Mouse (Mus musculus) frontal cortex, adult (tissue): Measurements from ENCODE around the gene Pcsk2.

Experiments used
- ATAC-seq: cut with Nextera tagmentation; 2 replicates; pipeline ENCODE4 v1.9.2; 2017; ENCODE audit warnings: mild to moderate bottlenecking, moderate library complexity, mixed read lengths; ENCODE audit not compliant: low TSS enrichment

Pcsk2 gene

DNA sequence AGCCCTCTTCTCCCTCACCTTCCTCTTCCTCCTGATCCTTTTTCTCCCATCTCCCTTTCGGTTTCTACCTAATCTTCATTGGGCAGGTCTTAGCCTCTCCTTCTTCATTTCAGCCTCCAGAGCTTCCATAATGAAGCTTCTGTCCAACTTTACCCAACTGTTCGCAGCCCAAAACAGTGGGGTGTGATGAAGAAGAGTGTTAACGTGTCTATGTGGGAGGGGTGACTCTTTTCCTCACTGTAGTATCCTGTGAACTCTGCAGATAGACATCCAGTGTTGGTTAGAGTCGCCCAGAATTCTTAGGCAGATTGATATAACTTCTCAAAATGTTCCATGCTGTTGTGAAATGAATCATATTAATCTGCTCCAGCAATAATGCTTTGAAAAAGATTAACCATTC lies 98.4 kb downstream of the Pcsk2 start:
- peak; percentile 48 for ATAC-seq

DNA sequence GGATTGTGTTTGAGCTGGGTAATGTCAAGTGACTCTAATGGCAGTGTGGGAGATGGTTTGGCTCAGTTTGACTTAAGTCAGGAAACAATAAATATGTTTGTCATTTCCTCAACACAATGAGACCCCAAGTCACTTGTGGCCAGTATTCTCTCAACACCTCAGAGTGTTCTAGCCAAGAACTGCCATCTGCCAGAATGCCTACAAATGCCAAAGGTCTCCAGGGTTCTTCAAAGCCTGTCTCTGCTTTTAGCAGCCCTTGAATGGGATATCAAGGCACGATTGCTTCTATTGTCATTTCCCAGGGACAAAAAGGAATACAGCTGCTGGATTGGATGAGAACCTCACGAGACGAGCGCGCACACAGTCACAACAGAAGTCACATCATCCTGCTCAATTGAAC lies 100.0 kb downstream of the Pcsk2 start:
- no peak for ATAC-seq

DNA sequence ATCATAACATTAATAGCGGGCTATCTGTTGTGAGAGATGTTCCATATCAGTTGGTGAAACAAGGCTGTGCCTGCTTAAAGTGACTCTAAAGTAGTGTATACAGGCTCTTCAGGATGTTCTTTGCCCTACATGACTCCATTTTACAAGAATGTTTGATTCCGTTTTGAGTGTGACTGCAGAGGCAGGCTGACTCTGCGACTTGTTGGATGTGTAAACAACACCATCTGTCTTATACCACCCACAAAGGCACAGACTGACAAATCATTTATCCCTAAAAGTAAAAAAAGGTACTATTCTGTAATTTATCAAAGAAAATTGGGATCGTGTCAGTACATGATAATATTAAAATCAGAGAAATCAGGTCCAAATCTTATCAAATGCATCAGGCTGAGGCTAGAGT lies 108.7 kb downstream of the Pcsk2 start:
- ATAC-seq = 0 out of 2 replicates have a peak, but pooled peaks have one; percentile 20

DNA sequence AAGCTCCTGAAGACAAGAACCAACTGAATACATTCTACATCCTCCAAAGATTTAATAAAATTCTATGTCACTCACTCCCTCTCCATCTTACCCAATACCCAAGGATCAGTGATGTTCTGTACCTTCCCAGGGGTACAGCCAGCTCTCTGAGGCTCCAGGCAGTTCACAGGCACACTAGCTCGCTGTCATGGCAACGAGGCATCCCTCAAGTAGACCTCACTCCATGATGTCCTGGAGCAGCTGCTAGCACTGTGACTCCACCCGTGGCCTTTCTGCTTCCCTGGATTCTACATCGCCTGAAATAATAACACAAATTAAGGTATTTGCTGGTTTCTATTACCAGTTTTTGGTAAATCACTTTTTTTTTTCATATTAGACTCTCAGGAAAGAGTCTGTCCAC lies 111.0 kb downstream of the Pcsk2 start:
- peak; percentile 31; the same call in 1 of the 2 replicates for ATAC-seq

DNA sequence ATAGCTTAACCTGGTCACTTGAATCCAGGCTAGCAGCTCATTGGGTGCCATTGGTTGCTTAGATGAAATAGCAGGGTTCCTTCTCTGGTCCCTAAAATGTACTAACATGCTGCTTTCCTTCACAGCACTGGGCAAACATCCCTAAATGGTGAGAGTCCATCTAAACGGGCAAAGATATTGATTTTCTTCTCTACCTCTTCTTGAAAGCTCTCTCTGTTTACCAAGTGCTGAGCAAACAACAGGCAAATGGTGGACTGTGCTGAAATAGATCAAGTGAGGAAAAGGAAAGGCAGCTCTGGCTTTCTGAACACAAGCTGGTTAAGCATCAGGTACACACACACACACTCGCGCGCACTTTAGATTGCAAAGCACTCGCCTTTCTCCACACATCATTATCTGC lies 120.8 kb downstream of the Pcsk2 start:
- no peak for ATAC-seq

DNA sequence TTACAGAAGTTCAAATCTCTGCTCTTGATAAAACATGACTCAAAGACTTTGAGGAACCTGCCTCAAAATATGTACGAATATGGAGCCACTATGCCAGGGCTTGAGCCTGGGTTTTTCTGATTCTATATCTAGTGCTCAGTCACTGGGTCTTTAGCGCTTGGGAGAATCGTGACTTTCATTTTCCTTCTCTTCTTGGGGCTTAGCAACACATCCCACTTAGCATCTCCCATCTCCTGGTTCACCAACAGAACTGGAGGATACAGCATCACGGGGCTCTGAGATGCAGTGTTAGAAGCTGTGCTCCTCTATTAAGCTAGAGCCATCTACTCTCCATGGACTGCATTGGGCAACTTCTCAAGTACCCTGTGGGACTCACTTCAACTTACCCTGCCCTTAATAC lies 131.9 kb downstream of the Pcsk2 start:
- ATAC-seq = peak; percentile 88

DNA sequence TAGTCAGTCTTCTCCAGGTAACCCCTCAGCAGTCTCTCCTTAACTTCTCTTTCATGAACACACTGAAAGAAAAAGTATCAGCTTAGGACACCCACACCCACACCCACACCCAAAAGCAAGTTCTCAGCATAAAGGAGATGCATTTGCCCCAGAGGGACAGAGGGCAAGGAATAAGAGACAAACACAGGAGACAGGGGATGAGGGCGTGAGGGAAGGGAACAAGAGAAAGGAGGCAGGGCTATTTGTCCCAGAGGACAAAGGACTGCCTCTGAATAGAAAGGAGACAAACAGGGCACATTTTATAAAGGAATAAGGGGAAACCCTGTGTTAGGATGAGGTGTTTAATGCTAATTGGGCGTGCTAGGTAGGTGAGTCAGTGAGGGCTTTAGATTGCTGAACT lies 133.6 kb downstream of the Pcsk2 start:
- ATAC-seq = no peak

DNA sequence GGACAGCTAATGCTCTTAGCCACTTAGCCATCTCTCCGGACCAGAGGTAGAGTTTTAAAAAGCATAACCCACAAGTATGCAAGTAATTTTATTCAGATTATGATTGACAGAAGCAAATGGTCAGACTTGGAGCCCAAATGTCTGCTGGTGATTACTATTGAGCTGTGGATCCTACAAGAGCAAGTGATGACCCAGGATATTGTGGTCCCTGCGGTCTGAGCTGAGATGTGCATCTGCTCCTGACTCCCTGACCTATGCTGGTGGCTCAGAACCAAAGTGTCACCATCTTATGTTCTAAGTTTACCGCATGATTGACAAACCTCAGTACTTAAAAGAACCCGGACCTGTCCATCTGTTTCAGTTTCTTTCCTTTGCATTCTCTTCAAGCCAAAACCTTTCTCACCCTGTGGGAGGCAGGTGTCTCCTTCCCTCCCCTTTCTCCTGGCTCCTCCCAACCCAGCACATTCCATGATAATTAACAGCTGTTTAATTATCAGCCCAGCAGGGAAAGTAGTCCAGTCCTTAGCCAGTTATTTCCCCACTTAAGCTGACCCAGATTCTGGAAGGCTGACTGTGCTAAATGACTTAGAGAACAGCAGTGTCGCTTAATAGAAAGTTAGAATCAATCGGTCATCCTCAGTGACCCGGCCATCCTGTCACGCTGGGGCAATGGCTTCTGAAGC lies 136.1 kb downstream of the Pcsk2 start:
- ATAC-seq = no peak

DNA sequence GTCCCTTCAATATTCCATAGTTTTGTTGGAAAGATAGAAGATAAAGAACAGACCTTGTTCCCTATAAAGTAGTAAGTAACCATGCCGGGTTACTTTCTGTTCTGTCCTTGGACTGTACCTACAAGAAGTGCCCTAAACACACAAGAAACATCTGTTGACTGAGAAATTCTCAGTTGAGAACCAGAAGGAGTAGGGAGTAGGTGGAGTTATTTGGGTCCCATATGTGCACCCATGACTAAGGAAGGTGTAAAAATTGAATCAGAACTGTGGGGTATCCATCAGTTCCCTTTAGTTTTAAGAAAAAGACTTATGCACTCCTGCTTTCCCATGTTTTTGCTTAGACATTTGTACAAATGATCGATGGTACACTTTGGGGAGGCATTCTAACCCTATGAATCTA lies 137.6 kb downstream of the Pcsk2 start:
- peak; percentile 81 for ATAC-seq

DNA sequence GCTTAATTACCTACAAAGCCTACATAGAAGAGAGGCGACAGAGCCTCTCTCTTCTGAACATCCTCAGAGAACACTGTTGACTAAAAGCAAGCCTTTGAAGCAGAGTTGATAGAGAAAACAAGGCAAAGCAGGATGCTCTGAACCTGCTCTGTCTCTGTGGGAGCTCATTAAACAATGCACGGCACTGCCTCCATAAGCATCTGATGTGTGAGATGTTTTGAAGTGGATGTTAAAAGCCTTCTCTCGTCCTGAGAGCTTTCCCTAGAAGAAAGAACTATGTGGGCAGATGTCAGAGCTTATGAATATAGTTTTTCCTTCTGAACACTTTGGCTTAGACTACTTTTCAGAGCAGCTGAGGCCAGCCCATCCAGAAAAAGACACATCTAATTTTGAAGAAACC lies 145.3 kb downstream of the Pcsk2 start:
- peak; percentile 53 for ATAC-seq

DNA sequence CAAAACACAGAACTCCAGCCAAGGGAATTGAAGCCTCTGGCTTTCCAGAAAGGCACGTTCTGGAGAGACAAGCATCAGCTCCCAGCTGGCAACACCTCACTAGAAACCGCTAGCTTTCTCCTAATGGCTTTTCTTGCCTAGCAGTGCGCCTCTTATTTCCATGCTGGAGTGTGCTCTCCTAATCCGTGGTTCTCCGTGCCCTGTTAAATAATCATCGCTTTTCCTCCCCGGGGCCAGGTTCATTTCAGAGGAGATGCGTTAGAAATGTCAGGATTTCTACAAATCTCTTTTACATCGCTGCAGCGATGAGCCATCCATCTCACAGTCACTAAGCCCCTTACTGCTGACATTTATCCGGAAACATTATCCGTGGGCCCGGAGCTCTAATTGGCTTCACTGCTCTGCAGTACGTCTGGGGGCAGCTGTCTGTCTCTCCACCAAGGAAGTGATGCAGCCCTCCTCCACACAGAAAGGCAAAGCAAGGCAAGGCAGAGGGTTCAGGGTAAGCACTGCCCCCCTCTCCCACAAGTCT lies 150.1 kb downstream of the Pcsk2 start:
- ATAC-seq = peak; percentile 43

DNA sequence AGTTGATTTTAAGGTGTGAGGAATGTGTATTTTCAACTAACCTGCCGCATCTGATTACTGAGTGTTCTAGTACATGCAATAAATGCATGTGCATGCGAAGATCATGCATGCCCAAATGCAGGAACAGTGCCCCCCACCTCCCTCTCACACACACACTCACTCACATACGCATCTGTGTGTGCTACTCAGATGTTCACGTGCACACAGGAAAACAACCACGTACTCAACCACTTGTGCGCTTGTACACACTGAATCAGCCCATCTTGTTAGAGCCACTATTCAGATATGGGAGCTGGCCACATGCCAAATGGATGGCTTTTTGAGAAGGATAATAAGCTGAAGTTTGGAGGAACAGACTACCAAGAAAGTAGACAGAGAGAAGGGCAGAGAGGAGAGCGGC lies 150.7 kb downstream of the Pcsk2 start:
- peak; percentile 1; the same call in 1 of the 2 replicates for ATAC-seq

DNA sequence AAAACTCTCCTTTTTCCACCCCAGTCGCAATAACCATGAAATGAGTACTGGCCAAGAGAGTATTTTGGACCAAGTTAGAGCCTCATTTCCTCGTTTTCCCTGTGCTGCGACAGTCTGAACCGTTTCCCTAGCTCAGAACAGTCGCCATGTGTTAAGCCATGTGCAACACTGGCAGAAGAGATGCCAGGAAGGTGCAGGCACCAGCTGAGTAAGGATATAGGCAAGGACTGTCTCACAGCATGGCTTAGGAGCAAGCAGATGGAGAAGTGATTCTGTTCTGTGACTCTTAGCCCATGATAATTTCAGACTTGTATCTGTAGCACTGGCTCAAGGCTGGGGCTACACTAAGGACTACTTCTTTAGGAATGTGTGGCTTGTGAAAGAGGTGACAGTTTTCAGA lies 155.2 kb downstream of the Pcsk2 start:
- peak; percentile 78 for ATAC-seq

DNA sequence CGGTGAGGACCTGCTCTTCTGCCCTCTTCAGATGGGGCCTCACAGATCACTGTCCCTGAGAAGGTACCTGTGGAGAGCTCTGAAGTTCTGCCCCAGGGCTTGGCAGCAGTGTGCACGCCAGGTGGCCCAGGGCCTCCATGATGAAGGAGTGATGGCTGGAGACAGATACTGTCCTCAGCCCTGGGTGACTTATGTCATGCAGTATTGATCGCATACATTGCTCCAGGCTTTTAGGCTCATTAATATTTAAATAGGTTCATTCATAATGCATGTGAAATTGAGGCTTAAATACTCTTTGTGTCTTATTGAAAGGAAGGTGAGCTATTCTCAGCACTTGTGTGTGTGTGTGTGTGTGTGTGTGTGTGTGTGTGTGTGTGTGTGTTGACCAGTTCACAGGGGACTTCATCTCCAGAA lies 157.0 kb downstream of the Pcsk2 start:
- no peak for ATAC-seq

DNA sequence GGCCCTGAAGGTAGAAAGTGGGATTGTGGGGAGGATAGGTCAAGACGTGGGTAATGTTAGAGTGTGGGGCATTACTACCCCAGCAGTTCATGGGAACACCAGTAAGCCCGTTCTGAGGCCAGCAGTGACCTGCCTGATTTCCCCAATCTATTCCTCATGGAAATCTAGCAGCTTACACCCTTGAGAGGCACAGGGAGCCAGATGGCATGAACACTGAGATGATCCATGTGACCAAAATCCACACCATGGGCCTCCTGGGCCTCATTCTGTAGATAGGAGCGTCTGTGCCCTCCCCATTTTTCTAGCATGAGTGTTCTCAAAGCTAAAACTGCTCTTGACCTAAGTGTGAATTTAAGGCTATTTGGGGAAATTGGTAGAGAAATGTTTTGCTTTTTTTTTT lies 162.2 kb downstream of the Pcsk2 start:
- ATAC-seq = no peak

DNA sequence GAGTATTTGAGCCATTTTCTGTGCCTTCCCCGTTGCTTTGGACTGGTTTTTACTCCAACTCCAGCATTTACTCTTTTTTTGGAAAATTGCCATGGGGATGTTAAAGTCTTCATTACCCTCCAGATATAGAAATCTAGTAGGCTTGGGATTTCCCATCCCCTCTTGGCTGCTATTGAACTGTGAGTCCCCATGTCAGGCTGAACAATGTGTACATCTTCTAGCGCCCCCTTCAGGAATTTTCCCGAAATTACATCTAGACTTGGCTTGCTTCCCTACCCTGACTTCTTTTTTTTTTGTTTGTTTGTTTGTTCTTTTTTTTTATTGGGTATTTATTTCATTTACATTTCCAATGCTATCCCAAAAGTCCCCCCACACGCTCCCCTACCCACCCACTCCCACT lies 163.3 kb downstream of the Pcsk2 start:
- no peak for ATAC-seq

DNA sequence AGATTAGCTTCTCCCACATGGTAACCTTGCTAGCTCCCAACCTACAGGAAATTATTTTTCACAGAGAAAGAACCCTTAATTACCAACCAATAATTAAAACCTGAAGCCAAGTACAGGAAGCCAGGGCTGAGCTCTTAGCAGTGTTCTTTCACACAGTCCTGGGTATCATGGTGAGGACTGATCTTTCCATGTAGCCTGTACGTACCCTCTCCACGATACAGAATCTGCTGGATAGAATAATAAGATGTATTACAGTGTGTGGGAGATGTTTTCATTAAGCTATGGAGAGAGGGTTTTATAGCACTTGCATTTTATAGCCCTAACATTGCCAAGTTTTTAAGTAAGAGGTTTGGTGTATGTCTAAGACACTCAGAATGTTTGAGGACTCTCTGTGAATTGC lies 164.0 kb downstream of the Pcsk2 start:
- ATAC-seq = no peak

DNA sequence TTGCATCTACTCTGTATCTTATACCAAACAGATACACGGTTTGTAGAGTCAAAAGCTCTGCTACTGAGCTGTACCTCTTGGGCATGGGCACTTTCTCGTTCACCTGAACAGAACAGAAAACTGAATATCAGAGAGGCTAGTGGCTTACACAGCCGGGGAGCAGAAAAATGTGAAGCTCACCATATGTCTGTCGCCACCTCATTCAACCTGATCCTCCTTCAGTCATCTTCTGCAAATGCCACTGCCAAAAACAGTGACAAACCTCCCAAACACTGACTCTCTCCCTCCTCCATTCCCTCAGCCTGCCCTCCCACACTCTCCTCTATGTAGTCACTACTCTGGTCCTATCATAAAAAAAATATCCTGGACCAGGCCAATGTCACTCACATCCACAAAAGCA lies 165.9 kb downstream of the Pcsk2 start:
- peak; percentile 81 for ATAC-seq

DNA sequence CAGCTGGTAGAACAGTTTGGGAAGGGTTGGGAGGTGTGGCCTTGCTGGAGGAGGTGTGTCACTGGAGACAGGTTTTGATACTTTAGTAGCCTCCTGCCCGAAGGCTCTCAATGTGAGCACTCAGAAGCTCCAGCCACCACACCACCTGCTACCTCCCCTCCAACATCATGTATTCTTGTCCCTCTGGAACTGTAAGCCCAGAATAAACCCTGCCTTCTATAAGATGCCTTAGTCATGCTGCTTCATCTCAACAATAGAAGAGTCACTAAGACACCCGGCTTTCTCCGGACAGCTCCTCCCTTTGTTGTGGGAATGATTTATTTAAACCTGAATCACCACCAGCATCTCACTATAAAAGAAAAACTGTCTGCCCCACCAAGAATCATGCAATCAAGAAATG lies 166.9 kb downstream of the Pcsk2 start:
- peak; percentile 48 for ATAC-seq

DNA sequence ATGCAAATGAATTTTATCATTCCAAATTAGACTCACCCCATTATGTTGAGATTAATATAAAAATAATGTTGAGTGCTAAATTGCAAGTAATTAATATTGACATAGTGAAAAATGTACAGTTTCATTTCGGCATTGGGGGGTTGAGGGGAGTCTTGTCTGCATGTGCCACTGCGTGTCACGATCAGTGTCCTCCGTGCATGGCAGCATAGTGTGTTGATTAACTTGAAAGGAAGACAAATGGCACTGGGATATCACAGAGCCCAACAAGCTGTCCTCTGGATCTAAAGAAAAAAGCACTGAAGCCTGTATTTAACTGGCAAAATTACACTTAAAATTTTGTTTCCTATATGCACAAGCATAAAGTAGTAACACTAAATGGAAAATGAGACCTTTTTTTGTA lies 167.9 kb downstream of the Pcsk2 start:
- no peak for ATAC-seq

DNA sequence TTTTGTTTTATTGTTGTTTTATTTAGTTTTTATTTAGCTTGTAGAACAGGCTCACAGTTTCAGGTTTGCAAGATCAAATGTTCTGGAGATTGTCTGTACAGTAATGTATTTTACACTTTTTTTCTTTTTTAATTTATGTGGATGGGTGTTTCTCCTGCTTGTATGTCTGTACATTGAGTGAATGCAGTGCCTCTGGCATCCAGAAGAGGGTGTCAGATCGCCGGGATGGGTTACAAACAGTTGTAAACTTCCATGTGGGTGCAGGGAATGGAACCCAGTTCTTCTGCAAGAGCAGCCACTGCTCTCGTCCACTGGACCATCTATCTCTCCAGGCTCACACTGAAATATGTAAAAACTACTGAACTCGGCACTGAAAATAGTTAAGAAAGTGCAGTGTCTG lies 169.2 kb downstream of the Pcsk2 start:
- no peak for ATAC-seq

DNA sequence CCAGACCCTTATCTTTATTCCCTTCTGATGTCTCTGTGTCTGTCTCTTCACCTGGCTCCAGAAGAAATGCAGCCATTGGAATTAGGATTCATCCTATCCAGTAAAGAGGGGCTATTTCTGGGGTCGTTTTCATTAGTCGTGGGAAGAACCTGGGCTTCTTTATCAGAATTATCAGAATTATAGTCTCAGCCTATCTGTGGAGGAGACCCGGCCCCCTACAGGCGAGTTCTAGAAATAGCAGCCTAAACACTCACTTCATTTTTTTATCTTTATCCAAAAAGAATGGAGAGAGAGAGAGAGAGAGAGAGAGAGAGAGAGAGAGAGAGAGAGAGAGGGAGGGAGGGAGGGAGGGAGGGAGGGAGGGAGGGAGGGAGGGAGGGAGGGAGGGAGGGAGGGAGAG lies 177.3 kb downstream of the Pcsk2 start:
- no peak for ATAC-seq

DNA sequence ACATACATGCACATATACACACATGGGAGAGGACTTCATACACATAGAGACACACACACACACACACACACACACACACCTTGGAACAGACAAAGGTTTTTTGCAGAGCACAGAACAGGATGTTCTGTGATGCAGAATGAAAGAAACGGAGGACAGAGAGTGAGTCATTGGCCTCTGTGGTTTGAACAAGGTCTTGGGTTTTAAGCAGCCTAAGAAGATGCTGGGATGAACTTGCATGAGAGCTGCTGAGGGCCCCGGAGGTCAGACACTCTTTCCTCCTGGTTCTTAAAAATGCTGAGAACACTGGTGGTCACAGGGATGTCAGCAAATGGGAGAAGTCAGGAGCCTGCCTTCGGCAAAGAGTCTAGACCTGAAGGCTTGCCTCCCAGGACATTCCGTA lies 178.1 kb downstream of the Pcsk2 start:
- no peak for ATAC-seq

DNA sequence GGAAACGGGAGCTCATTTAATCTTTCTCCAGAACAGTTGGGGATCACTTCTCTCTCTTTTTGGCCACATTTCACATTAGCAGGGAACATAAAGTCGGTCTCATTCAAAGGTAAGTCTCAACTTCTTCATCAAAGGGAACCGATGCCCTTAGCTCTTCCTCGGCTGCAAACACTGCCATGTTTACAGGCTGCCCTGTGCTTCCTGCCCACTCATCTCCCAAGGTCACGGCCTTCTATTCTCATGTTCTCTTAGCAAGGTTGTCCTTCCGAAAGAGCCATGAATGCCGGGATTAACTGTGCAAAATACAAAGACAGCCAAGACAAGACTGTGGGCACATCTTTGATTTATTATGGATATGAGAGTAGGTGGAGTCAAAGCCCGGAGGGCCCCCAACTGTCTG lies 178.8 kb downstream of the Pcsk2 start:
- no peak for ATAC-seq
